Mouse (Mus musculus): Measurements from ENCODE around the gene Olfr56. TPM values are rescaled to one million over a fixed set of nuclear protein-coding genes. Genes with fewer than 3 reads are reported as not detected.
"Not testable (repeated sequence)": the region's sequence is repeated elsewhere in the genome, so short reads cannot be mapped to it uniquely, and the experiment has no call there.

The Olfr56 gene
- total and polyA plus RNA-seq, 2 experiments from 2014 or later, result 1.7 TPM; not detected in 1

DNA sequence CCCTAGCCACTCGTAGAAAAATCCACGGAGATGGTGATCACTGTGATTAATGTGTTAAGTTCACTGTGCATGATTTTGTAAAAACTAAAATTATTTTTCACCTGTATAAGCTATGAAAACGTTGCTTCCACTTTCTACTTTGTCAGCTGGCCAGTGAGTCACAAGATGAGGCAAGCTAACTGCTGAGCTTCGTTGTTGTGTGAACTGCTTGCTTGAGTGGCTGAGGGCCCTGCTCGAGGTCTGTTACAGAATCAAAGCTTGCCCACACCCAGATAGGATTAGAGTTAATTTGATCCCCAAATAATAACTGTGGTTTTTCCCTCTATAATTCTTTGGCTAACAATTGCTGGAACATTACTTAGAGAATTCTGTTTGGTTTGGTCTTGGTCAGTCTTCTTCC is 1.4 kb downstream of the Olfr56 start:
- no CpG with 5 or more reads among the region's 5 CpGs for WGBS
- ATAC-seq (ENCODE audit: insufficient read depth, low read depth); H3K9me3 ChIP-seq (replicated peaks; ENCODE audit: control insufficient read depth, low read length): not testable (repeated sequence)

DNA sequence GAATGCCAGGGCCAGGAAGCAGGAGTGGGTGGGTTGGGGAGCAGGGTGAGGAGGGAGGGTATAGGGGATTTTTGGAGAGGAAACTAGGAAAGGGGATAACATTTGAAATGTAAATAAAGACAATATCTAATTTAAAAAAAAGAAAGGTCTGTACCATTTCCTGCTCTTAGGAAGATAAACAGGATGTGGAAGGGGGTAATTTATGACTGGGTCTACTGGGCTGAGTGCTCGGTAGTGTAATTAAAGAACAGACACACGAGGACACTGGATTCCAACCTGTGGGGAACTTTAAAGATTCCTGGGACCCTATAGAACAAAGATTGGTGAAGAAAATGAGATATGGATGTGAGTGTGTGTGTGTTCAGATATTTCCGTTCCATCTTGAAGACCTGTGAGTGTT is 4.2 kb downstream of the Olfr56 start:
- H3K9me3 ChIP-seq (replicated peaks; ENCODE audit: control insufficient read depth, low read length); ATAC-seq (ENCODE audit: insufficient read depth, low read depth); H3K36me3 ChIP-seq (replicated peaks; ENCODE audit: control insufficient read depth, insufficient read depth, low read length); H3K4me2 ChIP-seq (ENCODE audit: low read depth, low read length); H3K4me1 ChIP-seq (ENCODE audit: control insufficient read depth, insufficient read depth); H3K27ac ChIP-seq (ENCODE audit: low read depth); H3K4me3 ChIP-seq (ENCODE audit: low read depth, low read length); DNase-seq (ENCODE audit: low spot score); H3K9ac ChIP-seq (replicated peaks; ENCODE audit: low read depth, low read length); H3K27me3 ChIP-seq (ENCODE audit: control insufficient read depth, insufficient read depth, low read length): not testable (repeated sequence)
- WGBS, result no CpG with 5 or more reads among the region's 3 CpGs

More for the DNA sequence above, 1.4 kb downstream of the Olfr56 start:
- DNase-seq (ENCODE audit: low spot score); H3K27me3 ChIP-seq (ENCODE audit: control insufficient read depth, insufficient read depth, low read length); H3K36me3 ChIP-seq (replicated peaks; ENCODE audit: control insufficient read depth, insufficient read depth, low read length); H3K4me2 ChIP-seq (ENCODE audit: low read depth, low read length); H3K9ac ChIP-seq (replicated peaks; ENCODE audit: low read depth, low read length); H3K4me1 ChIP-seq (ENCODE audit: control insufficient read depth, insufficient read depth); H3K27ac ChIP-seq (ENCODE audit: low read depth); H3K4me3 ChIP-seq (ENCODE audit: low read depth, low read length): not testable (repeated sequence)

DNA sequence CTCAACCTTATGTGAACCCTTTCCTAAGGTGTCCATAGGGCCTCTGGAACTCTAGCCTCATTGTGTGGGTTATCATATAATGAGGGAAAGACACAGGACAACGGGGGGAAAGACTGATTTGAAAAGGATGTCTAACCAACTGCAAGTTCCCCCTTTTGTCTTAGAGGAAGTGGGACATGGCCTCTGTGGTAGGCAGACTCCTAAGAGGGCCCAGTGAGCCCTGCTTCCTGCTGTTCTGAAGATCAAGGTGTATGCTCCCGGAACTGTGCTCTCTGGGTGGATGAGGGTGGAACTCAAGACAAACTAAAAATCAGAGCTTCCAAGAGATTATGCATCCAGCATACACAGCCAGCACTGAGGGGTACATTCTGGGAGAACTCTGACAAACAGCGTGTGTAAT is 9.5 kb downstream of the Olfr56 start:
- H3K27ac ChIP-seq (ENCODE audit: low read depth); H3K36me3 ChIP-seq (replicated peaks; ENCODE audit: control insufficient read depth, insufficient read depth, low read length); H3K9ac ChIP-seq (replicated peaks; ENCODE audit: low read depth, low read length); H3K4me1 ChIP-seq (ENCODE audit: control insufficient read depth, insufficient read depth); H3K27me3 ChIP-seq (ENCODE audit: control insufficient read depth, insufficient read depth, low read length); ATAC-seq (ENCODE audit: insufficient read depth, low read depth); DNase-seq (ENCODE audit: low spot score); H3K9me3 ChIP-seq (replicated peaks; ENCODE audit: control insufficient read depth, low read length); H3K4me2 ChIP-seq (ENCODE audit: low read depth, low read length); H3K4me3 ChIP-seq (ENCODE audit: low read depth, low read length): not testable (repeated sequence)
- WGBS, result 61% methylated on average over 2 of the region's 3 CpGs

DNA sequence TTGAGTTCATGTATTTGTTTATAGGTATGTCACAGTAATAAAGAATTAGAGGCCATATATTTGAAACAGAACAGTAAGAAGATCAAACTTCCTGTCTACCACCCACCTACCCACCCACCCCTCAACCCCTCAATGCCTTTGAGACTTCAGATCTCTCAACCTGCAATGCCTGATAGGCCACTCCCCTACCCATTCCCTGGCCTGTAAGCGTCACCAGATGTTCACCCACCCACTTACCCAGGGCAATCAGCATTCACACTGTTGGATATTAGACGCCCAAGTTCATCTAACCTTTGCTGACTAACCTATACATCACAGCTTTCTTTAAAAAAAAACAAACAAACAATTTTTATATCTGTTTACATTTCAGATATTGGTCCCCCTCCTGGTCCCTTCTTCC is 11.3 kb downstream of the Olfr56 start:
- H3K36me3 ChIP-seq (replicated peaks; ENCODE audit: control insufficient read depth, insufficient read depth, low read length), result not testable (repeated sequence)
- 77% methylated on average over 1 of the region's 2 CpGs for WGBS

DNA sequence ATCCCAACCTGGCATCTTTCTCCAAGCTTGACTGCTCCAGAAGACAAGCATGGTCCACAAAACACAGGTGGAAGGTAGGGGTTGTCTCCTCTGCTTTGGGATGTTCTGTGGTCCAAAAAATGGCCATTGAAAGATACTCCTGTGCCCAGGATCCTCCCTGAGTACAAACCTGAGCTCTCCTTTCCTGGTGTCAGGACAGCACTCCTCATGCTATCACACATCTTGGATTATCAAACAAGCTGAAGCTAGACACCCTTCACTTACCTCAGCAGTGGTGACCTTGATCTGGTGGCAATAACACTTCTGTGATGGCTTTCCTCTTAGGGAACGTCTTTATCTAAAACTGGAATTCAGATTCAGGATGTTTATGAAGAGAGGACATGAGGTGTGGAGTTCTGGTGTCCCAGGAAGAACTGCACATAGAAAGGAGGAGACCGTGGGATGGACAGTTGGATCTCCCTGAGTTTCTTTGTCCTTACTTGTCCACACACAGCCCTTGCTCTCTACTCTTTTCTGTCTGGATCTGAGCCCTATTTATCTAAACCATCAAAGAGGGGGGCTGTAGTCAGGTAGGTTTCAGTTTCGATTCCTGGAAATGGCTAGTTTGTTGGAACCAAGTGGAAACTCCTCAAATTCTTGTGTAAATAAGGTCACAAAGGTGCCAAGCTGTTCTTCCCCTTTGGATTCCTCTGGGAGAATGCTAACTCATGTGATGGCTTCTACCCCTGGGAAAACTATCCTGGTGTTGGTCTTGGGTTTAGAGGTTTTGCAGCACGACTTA is 13.2 kb downstream of the Olfr56 start, which contains the start of gene Gm12185:
Gene Gm12185 (minus strand): TSS at position 487 of the 781 bp plus-strand sequence.
- H3K9ac ChIP-seq (replicated peaks; ENCODE audit: low read depth, low read length); H3K4me2 ChIP-seq (ENCODE audit: low read depth, low read length); H3K27ac ChIP-seq (ENCODE audit: low read depth); H3K36me3 ChIP-seq (replicated peaks; ENCODE audit: control insufficient read depth, insufficient read depth, low read length); H3K4me1 ChIP-seq (ENCODE audit: control insufficient read depth, insufficient read depth); ATAC-seq (ENCODE audit: insufficient read depth, low read depth); DNase-seq (ENCODE audit: low spot score); H3K4me3 ChIP-seq (ENCODE audit: low read depth, low read length); H3K9me3 ChIP-seq (replicated peaks; ENCODE audit: control insufficient read depth, low read length); H3K27me3 ChIP-seq (ENCODE audit: control insufficient read depth, insufficient read depth, low read length): not testable (repeated sequence)
- WGBS, result 44% methylated on average over 4 of the region's 4 CpGs

More for the DNA sequence above, 11.3 kb downstream of the Olfr56 start:
- not testable (repeated sequence) for H3K27ac ChIP-seq (ENCODE audit: low read depth); H3K4me1 ChIP-seq (ENCODE audit: control insufficient read depth, insufficient read depth); DNase-seq (ENCODE audit: low spot score); ATAC-seq (ENCODE audit: insufficient read depth, low read depth); H3K9me3 ChIP-seq (replicated peaks; ENCODE audit: control insufficient read depth, low read length); H3K9ac ChIP-seq (replicated peaks; ENCODE audit: low read depth, low read length); H3K27me3 ChIP-seq (ENCODE audit: control insufficient read depth, insufficient read depth, low read length); H3K4me3 ChIP-seq (ENCODE audit: low read depth, low read length); H3K4me2 ChIP-seq (ENCODE audit: low read depth, low read length)

DNA sequence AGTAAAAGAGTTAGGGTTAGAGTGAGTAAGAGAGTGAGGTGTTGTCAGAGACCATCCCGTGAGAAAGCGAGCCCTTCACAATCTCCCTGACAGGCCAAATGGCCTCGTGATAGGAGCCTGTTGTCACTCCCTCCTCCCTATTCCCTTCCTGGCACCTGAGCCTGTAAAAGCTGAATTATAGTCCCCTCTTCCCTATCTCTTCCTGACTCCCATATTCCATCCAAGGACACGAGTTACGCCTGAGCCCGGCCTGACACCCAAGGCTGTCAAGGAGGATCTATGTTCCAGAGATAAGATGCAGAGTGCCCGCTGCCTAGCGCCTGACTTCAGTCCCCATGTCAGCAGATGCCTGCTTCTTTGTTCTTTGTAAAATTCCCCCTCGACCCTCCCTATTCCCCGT is 14.6 kb downstream of the Olfr56 start:
- H3K4me2 ChIP-seq (ENCODE audit: low read depth, low read length); ATAC-seq (ENCODE audit: insufficient read depth, low read depth): not testable (repeated sequence)
- 17% methylated on average over 10 of the region's 10 CpGs for WGBS

DNA sequence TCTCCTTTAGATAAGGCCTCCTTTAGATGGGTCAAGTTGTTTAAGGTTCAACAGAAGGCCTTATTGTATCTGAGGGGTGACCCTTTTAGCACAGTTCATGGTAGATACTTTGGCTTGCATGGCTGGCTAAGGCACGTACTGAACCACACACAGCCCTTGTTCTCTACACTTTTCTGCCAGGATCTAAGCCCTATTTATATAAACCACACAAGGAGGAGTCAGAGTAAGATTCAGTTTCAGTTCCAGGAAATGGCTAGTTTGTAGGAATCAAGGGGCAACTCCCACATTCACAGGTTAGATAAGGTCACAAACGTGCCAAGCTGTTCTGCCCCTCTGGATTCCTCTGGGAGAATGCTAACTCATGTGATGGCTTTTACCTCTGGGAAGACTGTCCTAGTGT is 15.3 kb downstream of the Olfr56 start, which contains the start of gene Tgtp1:
Gene Tgtp1 (minus strand): TSS at position 155 of the 400 bp plus-strand sequence.
- WGBS, result 40% methylated on average over 2 of the region's 2 CpGs
- H3K4me1 ChIP-seq (ENCODE audit: control insufficient read depth, insufficient read depth); H3K4me2 ChIP-seq (ENCODE audit: low read depth, low read length); DNase-seq (ENCODE audit: low spot score); H3K27me3 ChIP-seq (ENCODE audit: control insufficient read depth, insufficient read depth, low read length); H3K9ac ChIP-seq (replicated peaks; ENCODE audit: low read depth, low read length); ATAC-seq (ENCODE audit: insufficient read depth, low read depth); H3K4me3 ChIP-seq (ENCODE audit: low read depth, low read length); H3K9me3 ChIP-seq (replicated peaks; ENCODE audit: control insufficient read depth, low read length); H3K36me3 ChIP-seq (replicated peaks; ENCODE audit: control insufficient read depth, insufficient read depth, low read length); H3K27ac ChIP-seq (ENCODE audit: low read depth): not testable (repeated sequence)

More for the DNA sequence above, 14.6 kb downstream of the Olfr56 start:
- H3K9ac ChIP-seq (replicated peaks; ENCODE audit: low read depth, low read length); H3K4me3 ChIP-seq (ENCODE audit: low read depth, low read length); H3K27me3 ChIP-seq (ENCODE audit: control insufficient read depth, insufficient read depth, low read length); H3K36me3 ChIP-seq (replicated peaks; ENCODE audit: control insufficient read depth, insufficient read depth, low read length); H3K4me1 ChIP-seq (ENCODE audit: control insufficient read depth, insufficient read depth); H3K27ac ChIP-seq (ENCODE audit: low read depth); H3K9me3 ChIP-seq (replicated peaks; ENCODE audit: control insufficient read depth, low read length); DNase-seq (ENCODE audit: low spot score): not testable (repeated sequence)

DNA sequence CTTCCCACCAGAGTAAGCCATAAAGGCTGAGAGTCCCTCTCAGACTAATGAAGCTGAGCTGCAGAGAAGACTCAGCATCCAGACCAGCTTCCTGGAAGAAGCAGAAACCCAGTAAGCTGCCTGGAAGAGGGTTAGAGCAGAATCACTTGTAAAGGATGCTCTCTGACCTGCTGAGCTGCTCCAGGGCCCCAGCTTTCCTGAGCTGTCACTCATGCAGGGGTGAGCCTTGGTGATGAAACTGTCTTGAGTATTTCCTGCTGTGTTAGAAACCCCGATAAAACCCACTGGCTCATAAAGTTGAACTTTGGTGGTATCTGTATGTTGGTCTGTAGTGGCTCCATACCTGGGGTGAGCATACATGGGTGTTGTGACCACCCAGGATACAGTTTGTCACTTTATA is 21.7 kb downstream of the Olfr56 start:
- H3K36me3 ChIP-seq (replicated peaks; ENCODE audit: control insufficient read depth, insufficient read depth, low read length); H3K27ac ChIP-seq (ENCODE audit: low read depth); H3K27me3 ChIP-seq (ENCODE audit: control insufficient read depth, insufficient read depth, low read length); H3K4me3 ChIP-seq (ENCODE audit: low read depth, low read length); DNase-seq (ENCODE audit: low spot score); H3K9me3 ChIP-seq (replicated peaks; ENCODE audit: control insufficient read depth, low read length); ATAC-seq (ENCODE audit: insufficient read depth, low read depth); H3K9ac ChIP-seq (replicated peaks; ENCODE audit: low read depth, low read length); H3K4me2 ChIP-seq (ENCODE audit: low read depth, low read length); H3K4me1 ChIP-seq (ENCODE audit: control insufficient read depth, insufficient read depth): not testable (repeated sequence)
- WGBS, result 42% methylated on average over 1 of the region's 1 CpGs
